Mouse (Mus musculus): Measurements from ENCODE around the gene Hist1h2bh. TPM values are rescaled to one million over a fixed set of nuclear protein-coding genes. Genes with fewer than 3 reads are reported as not detected.
"Not testable (repeated sequence)": the region's sequence is repeated elsewhere in the genome, so short reads cannot be mapped to it uniquely, and the experiment has no call there.

Gene Hist1h2bh
- polyA plus RNA-seq, 1 experiment, result 1.1 TPM

- not testable (repeated sequence) for H3K27me3 ChIP-seq (ENCODE audit: control insufficient read depth, insufficient read depth, insufficient read length); H3K79me2 ChIP-seq (ENCODE audit: control insufficient read depth, insufficient read depth); H3ac ChIP-seq (ENCODE audit: control insufficient read depth, insufficient read length); H3K36me3 ChIP-seq (ENCODE audit: control insufficient read depth, insufficient read depth)
- Histone ChIP-seq H3K4me2 (ENCODE audit: low read depth) (peak overlapping the region; percentile 64), H3K4me3 (peak overlapping the region; percentile 27)
- TF ChIP-seq POLR2AphosphoS2 (IDR thresholded peaks at IDR 0.05; ENCODE audit: insufficient read length, low read depth) (peak; percentile 82), POLR2A (IDR thresholded peaks at IDR 0.05; ENCODE audit: insufficient read length, low read depth) (peak; percentile 78)
These were observed 28.5 kb upstream of the Hist1h2bh start for GRCm38 (mm10) chr13:23571504-23572217.

GRCm38 (mm10) chr13:23571022-23571503 is 27.9 kb upstream of the Hist1h2bh start, which contains the start of the genes Hist1h2ae and Hist1h2bg:
TSS of gene Hist1h2ae (minus strand) at chr13:23571220.
TSS of gene Hist1h2bg (plus strand) at chr13:23571396.
- Histone ChIP-seq H3K4me3 (peak within 1 kb of the TSS; percentile 27), H3K27me3 (ENCODE audit: control insufficient read depth, insufficient read depth, insufficient read length) (no peaks in the 10 kb centered on the region), H3K36me3 (ENCODE audit: control insufficient read depth, insufficient read depth) (no peaks in the 10 kb centered on the region), H3K4me2 (ENCODE audit: low read depth) (peak within 1 kb of the TSS; percentile 64), H3K79me2 (ENCODE audit: control insufficient read depth, insufficient read depth) (no peaks in the 10 kb centered on the region), H3ac (ENCODE audit: control insufficient read depth, insufficient read length) (no peak within 1 kb of the TSS)
- TF ChIP-seq SRF (IDR thresholded peaks at IDR 0.05; ENCODE audit: control insufficient read depth, insufficient read length, low read depth) (no peak), POLR2AphosphoS2 (IDR thresholded peaks at IDR 0.05; ENCODE audit: insufficient read length, low read depth) (peak; percentile 79), POLR2A (IDR thresholded peaks at IDR 0.05; ENCODE audit: insufficient read length, low read depth) (peak; percentile 64), TCF12 (IDR thresholded peaks at IDR 0.05; ENCODE audit: insufficient read depth, poor library complexity, severe bottlenecking) (no peak)

GRCm38 (mm10) chr13:23570261-23571021 is 27.2 kb upstream of the Hist1h2bh start:
- Histone ChIP-seq H3K4me2 (ENCODE audit: low read depth) (peak overlapping the region; percentile 61), H3K4me3 (peak overlapping the region; percentile 27)
- not testable (repeated sequence) for H3ac ChIP-seq (ENCODE audit: control insufficient read depth, insufficient read length); H3K27me3 ChIP-seq (ENCODE audit: control insufficient read depth, insufficient read depth, insufficient read length); H3K79me2 ChIP-seq (ENCODE audit: control insufficient read depth, insufficient read depth); H3K36me3 ChIP-seq (ENCODE audit: control insufficient read depth, insufficient read depth)
- TF ChIP-seq POLR2A (IDR thresholded peaks at IDR 0.05; ENCODE audit: insufficient read length, low read depth) (peak; percentile 30), POLR2AphosphoS2 (IDR thresholded peaks at IDR 0.05; ENCODE audit: insufficient read length, low read depth) (peak; percentile 31)

GRCm38 (mm10) chr13:23564482-23564881 is 21.3 kb upstream of the Hist1h2bh start:
- Histone ChIP-seq H3ac (ENCODE audit: control insufficient read depth, insufficient read length) (no peak overlapping the region), H3K4me2 (ENCODE audit: low read depth) (no peak overlapping the region), H3K79me2 (ENCODE audit: control insufficient read depth, insufficient read depth) (no peaks in the 10 kb centered on the region), H3K4me3 (no peak overlapping the region), H3K36me3 (ENCODE audit: control insufficient read depth, insufficient read depth) (no peaks in the 10 kb centered on the region), H3K27me3 (ENCODE audit: control insufficient read depth, insufficient read depth, insufficient read length) (no peaks in the 10 kb centered on the region)
- TF ChIP-seq POLR2AphosphoS2 (IDR thresholded peaks at IDR 0.05; ENCODE audit: insufficient read length, low read depth) (no peak), REST (IDR thresholded peaks at IDR 0.05; ENCODE audit: insufficient read depth, insufficient read length) (no peak), MAX (IDR thresholded peaks at IDR 0.05; ENCODE audit: low read depth) (no peak), USF1 (IDR thresholded peaks at IDR 0.05; ENCODE audit: low read depth) (no peak), POLR2A (IDR thresholded peaks at IDR 0.05; ENCODE audit: insufficient read length, low read depth) (no peak), MYOG (IDR thresholded peaks at IDR 0.05; ENCODE audit: control insufficient read depth in 1 of 3, insufficient read depth in 1 of 3, insufficient read length in 2 of 3, low read depth in 2 of 3) (no peak), MYOD1 (IDR thresholded peaks at IDR 0.05; ENCODE audit: control insufficient read depth in 1 of 3, insufficient read length in 2 of 3, low read depth in 2 of 3) (no peak), TCF3 (IDR thresholded peaks at IDR 0.05; ENCODE audit: insufficient read length, low read depth) (no peak)

- peak overlapping the region; percentile 28 for H3K4me3 ChIP-seq
- H3ac ChIP-seq (ENCODE audit: control insufficient read depth, insufficient read length), result no peak overlapping the region
- no peak for TF ChIP-seq TCF3 (IDR thresholded peaks at IDR 0.05; ENCODE audit: insufficient read length, low read depth)
- TF ChIP-seq REST (IDR thresholded peaks at IDR 0.05; ENCODE audit: insufficient read depth, insufficient read length), result no peak
- TF ChIP-seq POLR2A (IDR thresholded peaks at IDR 0.05; ENCODE audit: insufficient read length, low read depth), result no peak
- TF ChIP-seq MAX (IDR thresholded peaks at IDR 0.05; ENCODE audit: low read depth), result no peak
- TF ChIP-seq MYOG (IDR thresholded peaks at IDR 0.05; ENCODE audit: control insufficient read depth in 1 of 3, insufficient read depth in 1 of 3, insufficient read length in 2 of 3, low read depth in 2 of 3), result no peak
- no peak for TF ChIP-seq CEBPB (IDR thresholded peaks at IDR 0.05; ENCODE audit: insufficient read depth, poor library complexity, severe bottlenecking)
- no peak for TF ChIP-seq SRF (IDR thresholded peaks at IDR 0.05; ENCODE audit: control insufficient read depth, insufficient read length, low read depth)
- TF ChIP-seq TCF12 (IDR thresholded peaks at IDR 0.05; ENCODE audit: insufficient read depth, poor library complexity, severe bottlenecking), result no peak
- no peak for TF ChIP-seq MYOD1 (IDR thresholded peaks at IDR 0.05; ENCODE audit: control insufficient read depth in 1 of 3, insufficient read length in 2 of 3, low read depth in 2 of 3)
- no peak for TF ChIP-seq POLR2AphosphoS2 (IDR thresholded peaks at IDR 0.05; ENCODE audit: insufficient read length, low read depth)
- TF ChIP-seq USF1 (IDR thresholded peaks at IDR 0.05; ENCODE audit: low read depth), result no peak
- no peak for TF ChIP-seq E2F4 (IDR thresholded peaks at IDR 0.05; ENCODE audit: insufficient read depth)
- H3K4me2 ChIP-seq (ENCODE audit: low read depth), result peak overlapping the region; percentile 99
- H3K36me3 ChIP-seq (ENCODE audit: control insufficient read depth, insufficient read depth), result no peaks in the 10 kb centered on the region
- H3K27me3 ChIP-seq (ENCODE audit: control insufficient read depth, insufficient read depth, insufficient read length), result no peaks in the 10 kb centered on the region
- no peaks in the 10 kb centered on the region for H3K79me2 ChIP-seq (ENCODE audit: control insufficient read depth, insufficient read depth)
These were observed 19.7 kb upstream of the Hist1h2bh start for GRCm38 (mm10) chr13:23562699-23563462.

Measured in myocyte (in vitro differentiated cells).